Mouse (Mus musculus) spleen, embryonic (tissue): ENCODE data around the gene Dgcr6.
"Not testable (repeated sequence)": the region's sequence is repeated elsewhere in the genome, so short reads cannot be mapped to it uniquely, and the experiment has no call there.

Source experiments
- CTCF ChIA-PET: fragments of 350-600 bp; sonication (Branson Sonifier 250); formaldehyde crosslinking; loops from one replicate; lab custom pipeline; 2022; lab: Charles Lee

Gene Dgcr6

DNA sequence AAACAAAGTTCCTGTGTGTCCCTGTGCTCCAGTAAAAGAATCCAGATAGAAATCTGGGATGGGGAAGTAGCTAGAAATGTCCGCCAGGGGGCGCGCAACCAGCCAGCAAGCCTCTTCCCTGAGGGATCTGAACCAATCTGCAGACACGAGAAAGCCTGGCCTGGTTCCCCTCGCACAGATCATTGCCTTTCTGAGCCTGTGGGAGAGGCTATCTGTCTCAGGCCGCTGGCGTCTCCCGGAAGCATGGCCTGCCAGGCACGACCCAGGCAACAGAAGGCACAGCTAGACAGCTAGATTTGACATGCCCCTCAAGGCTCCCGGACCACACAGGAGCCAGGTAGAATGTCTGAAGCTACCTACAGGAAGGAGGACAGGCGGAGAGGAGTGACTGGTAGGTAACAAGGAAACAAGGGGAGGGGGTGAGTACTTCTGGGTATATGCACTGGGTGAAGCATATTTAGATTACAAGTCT lies at the start of gene Dgcr6:
Gene Dgcr6, plus strand, starts transcription at position 130 of the 472 bp plus-strand sequence.
- CTCF ChIA-PET, result no interaction called here

DNA sequence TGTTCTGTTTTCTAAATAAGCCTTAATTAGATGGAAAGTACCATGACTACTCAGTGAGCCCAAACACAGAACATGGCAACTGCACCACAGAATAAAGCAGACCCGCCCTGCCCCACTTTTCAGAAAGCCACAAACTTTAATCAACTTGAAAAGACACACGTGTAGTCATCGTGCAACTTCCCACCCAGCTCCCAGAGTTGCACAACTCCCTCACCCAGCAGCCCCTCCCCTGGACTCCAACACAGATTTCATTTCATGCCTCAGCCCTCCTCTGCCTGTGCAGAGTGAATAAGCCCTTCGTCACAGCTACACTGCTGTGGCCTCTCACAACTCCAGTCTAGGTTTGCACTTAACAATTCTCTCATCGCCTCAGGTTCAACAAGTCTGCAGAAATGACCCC lies 48.1 kb upstream of the Dgcr6 start:
- CTCF ChIA-PET, result no interaction called here

DNA sequence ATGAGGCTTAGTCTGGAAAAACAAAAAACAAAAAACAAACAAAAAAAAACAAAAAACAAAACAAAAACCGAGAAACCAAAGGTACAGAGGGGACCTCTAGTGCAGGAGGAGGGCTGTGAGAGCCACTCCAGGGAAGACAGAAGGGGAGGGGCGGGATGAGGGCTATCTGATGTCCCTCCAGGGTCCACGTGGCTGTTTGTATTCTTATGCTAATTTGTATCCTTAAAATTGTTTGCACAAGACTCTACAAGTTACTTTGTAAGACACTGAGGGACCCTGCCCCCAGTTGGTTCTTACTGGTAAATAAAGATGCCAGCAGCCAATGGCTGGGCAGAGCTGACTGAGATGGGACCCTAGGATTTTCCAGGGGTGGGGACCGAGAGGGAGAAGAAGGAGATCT lies 45.6 kb upstream of the Dgcr6 start:
- CTCF ChIA-PET, result no interaction called here

DNA sequence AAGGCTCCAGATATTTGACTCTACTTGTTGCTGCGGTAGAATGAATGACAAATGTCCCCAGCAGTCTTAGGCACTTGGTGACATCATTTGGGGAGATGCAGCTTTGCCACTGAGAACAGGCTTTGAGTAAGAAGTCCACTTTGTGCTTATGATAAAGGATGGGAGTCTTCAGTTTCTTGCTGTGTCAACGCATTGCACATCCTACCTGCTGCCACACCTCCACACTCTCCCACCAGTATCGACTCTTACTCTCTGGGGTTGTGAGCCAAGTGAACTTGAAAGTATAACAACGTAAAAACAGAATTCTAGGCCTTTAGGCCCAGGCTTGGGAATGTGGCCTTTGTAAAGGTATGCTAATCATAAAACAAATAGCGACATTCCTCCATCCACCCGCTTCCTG lies 41.6 kb upstream of the Dgcr6 start:
- CTCF ChIA-PET, result no interaction called here

- CTCF ChIA-PET, result not testable (repeated sequence)
Observed at GRCm38 (mm10) chr16:18016482-18016881, 36.2 kb upstream of the Dgcr6 start.

DNA sequence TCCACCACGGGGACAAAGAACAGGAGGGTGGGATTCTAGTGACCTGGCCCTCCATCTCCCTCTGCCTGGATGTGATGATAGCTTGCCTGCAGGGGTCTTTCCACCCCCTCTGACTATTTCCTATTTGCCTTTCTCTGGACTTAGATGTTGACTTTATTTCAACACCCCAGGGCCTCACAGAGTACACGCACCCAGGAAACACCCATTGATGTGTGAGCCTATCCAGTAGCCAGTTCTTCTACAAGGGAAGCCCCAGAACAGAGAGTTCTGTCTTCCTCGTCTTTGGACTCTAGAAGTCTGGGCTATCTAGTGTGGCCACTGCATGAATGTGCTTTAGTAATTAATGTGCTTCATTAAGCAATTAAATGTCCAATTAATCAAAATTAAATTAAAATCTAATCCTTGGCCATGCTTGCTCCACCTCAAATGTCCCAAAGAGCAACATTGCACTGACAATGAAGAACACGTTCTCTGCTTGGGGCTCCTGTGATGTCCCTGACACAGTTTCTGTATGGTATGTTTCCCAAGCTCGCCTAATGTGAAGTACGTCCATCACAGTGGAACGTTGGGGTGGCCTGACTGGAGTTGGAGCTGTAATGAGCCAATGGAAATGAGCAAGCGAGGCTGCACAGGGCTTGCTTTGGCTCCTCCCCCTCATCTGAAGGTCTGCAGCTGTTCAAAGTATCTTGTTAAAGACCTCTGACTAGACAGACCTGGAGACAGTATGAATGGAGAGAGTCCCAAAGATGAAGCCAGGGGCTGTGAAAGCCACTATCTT lies 29.7 kb upstream of the Dgcr6 start:
- CTCF ChIA-PET, result no interaction called here

DNA sequence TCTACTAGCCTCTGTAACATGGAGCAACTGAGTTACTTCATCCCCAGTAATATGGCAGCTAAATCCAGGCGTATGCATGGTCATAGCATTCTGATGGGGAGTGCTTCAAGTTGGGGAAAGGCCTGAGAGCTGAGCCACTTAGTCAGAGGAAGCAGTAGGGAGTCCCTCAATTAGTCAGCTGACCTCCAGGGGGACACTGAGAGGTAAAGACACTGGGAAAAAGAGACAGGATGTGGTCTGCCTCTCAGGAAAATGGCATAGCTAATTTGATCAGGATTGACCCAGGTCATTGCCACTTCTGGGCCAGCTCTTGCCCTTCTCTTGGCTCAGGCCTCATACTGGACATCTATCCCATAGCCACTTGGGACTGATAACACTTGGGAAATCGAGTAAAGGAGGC lies 25.3 kb upstream of the Dgcr6 start:
- CTCF ChIA-PET, result interaction anchor here (0.6 kb wide), 1 partner anchor 157 kb away, joined by 4 read pairs; no protein-coding TSS in a partner anchor

DNA sequence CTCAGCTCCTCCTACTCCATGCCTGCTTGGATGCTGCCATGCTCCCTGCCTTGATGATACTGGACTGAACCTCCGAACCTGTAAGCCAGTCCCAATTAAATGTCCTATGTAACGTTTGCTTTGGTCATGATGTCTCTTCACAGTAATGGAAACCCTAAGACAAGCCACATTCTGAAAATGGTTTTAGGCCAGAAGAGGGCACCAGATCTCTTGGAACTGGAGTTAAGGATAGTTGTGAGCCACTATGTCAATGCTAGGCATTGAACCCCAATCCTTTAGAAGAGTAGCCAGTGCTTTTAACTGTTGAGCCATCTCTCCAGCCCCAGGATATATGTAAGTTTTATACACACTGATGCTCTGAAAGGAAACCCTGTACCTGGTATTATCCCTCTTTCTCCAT lies 20.9 kb upstream of the Dgcr6 start:
- CTCF ChIA-PET, result no interaction called here

GRCm38 (mm10) chr16:18033289-18033688 lies 19.4 kb upstream of the Dgcr6 start:
- CTCF ChIA-PET, result no interaction called here

GRCm38 (mm10) chr16:18034286-18034685 lies 18.4 kb upstream of the Dgcr6 start:
- CTCF ChIA-PET, result no interaction called here

DNA sequence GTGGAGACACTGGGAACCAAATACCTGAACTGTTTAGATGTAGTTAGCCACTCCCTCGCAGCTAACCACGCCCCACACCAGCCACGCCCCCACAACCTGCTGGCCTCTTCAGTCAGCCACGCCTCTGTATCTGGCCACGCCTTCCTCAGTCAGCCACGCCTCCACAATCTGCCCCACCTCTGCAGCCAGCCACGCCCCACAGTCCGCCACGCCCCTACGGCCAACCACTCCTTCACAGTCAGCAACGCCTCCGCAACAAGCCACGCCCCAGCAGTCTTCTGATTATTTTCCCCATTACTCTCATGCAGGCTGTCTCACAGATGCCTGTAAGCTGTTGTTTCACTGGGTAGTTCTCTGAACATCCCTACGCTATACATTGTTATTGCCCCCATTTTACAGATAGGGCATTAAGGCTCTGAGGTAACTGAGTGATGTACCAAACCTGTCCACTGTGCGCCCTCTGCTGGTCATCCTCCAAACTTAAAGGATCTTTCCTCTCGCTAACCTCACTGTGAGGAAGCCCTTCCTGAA lies 16.2 kb upstream of the Dgcr6 start:
- CTCF ChIA-PET, result no interaction called here

DNA sequence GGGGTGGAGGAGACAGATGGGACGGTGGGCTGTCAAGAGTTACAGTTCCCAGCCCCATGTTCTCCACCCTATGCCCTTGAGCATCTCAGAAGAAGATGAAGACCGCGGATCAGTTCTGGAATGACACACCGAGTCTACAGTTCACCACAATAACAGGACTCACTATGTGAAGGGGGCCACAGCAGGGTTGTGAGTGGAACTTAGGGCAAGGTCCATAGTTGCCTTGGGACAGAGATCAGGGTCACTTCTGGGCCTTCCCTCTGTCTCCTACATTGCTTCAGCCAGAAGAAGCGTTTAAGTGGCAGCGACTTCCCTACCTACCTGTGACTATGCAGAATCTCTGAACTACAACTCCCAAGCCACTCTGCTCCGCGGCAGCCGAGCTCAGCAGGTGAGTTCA lies 15.6 kb upstream of the Dgcr6 start:
- CTCF ChIA-PET, result no interaction called here

DNA sequence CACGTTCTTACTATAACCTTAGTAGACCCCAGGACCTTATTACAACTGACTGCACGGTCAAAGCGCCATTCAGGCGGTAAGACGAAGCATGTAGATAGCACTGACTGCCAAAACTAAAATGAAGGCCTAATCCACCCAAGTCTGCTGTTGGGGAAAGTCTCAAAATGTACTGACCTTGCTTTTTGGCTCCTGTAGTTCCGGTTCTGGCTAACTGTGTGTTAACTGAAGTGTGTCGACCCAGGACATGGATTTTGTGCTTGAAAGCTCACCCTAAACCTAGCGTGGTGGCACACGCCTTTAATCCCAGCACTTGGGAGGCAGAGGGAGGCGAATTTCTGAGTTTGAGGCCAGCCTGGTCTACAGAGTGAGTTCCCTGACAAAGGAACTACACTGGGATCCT lies 7.7 kb upstream of the Dgcr6 start:
- CTCF ChIA-PET, result no interaction called here

DNA sequence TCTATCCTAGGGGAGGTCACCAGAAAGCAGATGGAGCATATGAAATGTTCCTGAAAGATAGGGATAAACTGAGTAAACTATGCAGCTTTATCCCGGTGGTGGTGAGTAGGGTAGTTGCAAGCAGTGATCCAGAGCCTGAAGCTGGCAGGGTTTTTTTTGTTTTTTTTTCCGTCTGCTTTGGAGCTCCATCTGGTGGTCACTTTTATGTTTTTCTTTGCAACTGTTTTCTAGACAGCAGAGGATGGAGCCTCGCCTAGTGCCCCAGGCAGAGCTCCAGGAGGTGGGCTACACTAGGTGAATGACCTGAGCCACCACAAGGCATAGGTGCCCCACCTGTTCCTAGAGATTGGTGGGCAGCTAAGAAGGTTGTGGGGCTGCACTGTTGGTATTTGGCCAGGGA lies 5.0 kb upstream of the Dgcr6 start:
- CTCF ChIA-PET, result interaction anchor here (0.6 kb wide), 2 partner anchors 45 to 428 kb away, joined by 3 read pairs; no protein-coding TSS in a partner anchor

DNA sequence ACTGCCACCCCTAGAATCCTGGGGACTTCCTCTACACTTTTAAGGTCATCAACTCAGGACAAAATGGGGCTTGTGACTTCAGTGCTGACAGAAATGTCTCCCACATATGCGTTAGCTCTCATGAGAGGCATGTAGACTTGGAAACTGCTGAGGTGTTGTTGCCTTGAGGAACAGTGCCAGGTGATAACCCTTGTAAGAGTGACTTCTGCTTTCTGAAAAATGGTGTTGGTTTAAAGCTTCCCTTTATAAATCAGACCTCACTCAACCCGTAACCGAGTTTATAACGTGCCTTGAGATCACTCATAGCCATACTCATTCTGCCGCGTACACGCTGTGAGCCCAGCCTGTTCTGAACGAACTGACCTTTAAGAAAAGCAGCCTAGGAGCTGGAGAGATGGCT lies 4.6 kb upstream of the Dgcr6 start:
- CTCF ChIA-PET, result interaction anchor here (0.6 kb wide), 2 partner anchors 125 to 428 kb away, joined by 3 to 4 read pairs; no protein-coding TSS in a partner anchor

- CTCF ChIA-PET, result no interaction called here
Observed at GRCm38 (mm10) chr16:18052322-18052721, 338 bp upstream of the Dgcr6 start.

DNA sequence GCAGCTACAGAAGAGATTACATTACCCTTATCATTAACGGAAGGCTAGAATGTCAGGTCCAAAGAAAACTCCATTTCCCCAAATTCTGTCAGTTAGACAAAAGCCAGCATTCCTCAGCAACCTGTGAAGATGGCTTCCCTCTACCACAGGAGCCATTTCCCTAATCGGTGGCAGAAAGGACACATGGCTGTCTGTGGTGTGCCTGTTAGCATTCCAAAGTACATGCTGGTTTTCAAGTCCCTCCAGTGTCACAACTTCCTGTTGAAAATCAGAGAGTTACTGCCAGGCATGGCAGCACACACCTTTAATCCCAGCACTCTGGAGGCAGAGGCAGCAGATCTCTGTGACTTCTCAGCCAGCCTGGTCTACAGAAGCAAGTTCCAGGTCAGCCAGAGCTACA lies 3.6 kb downstream of the Dgcr6 start:
- CTCF ChIA-PET, result no interaction called here

GRCm38 (mm10) chr16:18058331-18058731 lies 5.7 kb downstream of the Dgcr6 start:
- CTCF ChIA-PET, result no interaction called here

DNA sequence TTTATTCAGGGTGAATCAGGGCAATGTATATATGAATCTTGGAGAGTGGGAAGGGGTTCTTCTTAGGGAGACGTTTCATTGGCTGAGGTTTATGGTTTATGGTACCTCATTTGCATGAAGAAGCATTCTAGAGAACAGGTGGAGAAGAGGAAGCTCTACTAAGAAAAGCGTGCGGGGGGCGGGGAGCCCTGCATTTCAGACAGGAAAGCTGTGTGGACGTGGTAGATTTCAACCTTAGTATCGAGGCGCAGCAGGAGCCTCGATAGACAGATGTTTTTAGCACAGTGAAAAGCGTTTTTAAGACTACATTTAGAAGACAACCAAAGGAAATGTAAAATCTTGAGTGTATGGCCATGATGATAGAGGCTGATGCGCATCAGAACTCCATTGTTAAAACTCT lies 6.6 kb downstream of the Dgcr6 start:
- CTCF ChIA-PET, result no interaction called here

GRCm38 (mm10) chr16:18061201-18061600 lies 8.5 kb downstream of the Dgcr6 start:
- CTCF ChIA-PET, result no interaction called here

DNA sequence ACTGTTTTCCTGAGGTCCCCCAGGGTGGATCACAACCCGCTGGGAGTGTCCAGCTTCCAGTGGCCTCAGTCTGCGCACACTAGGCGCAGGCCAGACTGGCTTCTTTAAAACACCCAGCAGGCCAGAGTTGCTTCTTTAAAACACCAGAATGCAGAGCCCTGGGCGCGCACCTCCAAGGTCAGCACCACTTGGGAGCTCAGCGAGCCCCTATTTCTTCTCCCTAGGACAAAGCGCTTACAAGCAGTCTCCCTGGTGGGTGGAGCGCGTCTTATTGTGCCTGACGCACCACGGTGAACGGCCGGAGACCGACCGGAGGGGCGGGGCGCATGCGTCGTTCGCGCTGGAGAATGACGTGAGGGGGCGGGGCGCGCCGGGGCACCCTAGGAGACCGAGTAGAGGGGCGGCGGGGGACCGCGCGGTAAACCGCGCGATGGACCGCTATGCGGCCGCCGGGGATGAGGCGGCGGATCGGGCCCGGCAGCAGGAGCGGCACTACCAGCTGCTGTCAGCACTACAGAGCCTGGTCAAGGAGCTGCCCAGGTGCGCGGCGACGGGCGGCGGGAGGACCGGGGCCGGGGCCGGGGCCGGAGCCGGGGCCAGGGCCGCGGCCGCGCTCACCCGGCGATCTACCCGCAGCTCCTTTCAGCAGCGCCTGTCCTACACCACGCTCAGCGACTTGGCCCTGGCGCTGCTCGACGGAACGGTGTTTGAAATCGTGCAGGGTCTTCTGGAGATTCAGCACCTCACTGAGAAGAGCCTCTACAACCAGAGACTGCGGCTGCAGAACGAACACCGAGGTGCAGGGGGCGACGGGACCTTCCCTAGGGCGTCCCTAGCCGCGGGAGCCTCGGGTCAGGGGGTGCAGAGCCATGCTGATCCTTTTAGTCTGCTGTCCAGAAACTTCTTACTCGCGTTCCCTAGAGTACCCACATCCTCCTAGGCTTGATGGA lies 13.7 kb downstream of the Dgcr6 start:
- CTCF ChIA-PET, result no interaction called here
